7 mouse cellular contexts compared by ENCODE assay signal in genomic region chr15:98992086-98992912, GRCm38 (mm10). TPM values are rescaled to one million over a fixed set of nuclear protein-coding genes. Genes with fewer than 3 reads are reported as not detected.
DNase-seq lines count a peak whose midpoint lies in the region; ATAC-seq and TF ChIP-seq lines count a peak whose summit lies in the region.

No protein-coding gene starts in this region.

- intact Hi-C loops in left cerebral cortex, postnatal 4 days (cut with DNase I), result loop anchor here (2.0 kb wide), 1 partner anchor 39 kb away; the partner anchor contains the start of genes Gm49450 and Tuba1a

- no peak for TF ChIP-seq RAD21 in MEL (IDR thresholded peaks at IDR 0.05; ENCODE audit: low read depth, low read length)

- H3K9me3 ChIP-seq in MEL (replicated peaks; ENCODE audit: insufficient read depth, low read length), result no peaks in the 10 kb centered on the region
- H3K9me3 ChIP-seq in intestine, embryonic 14.5 days (ENCODE audit: control insufficient read depth, low read length), result no peaks in the 10 kb centered on the region
- H3K9me3 ChIP-seq in midbrain, embryonic 10.5 days (replicated peaks), result no peaks in the 10 kb centered on the region

- H3K4me2 ChIP-seq in intestine, embryonic 14.5 days (ENCODE audit: low read length), result peak overlapping the region; percentile 81

- H3K4me3 ChIP-seq in MEL (ENCODE audit: control insufficient read depth in 1 of 2, insufficient read depth in 1 of 2, low read depth in 2 of 2, low read length in 2 of 2), result peak overlapping the region; percentile 70 to 73
- H3K4me3 ChIP-seq in intestine, embryonic 14.5 days (ENCODE audit: low read depth, low read length), result peak overlapping the region; percentile 41
- H3K4me3 ChIP-seq in midbrain, embryonic 10.5 days, result peak overlapping the region; percentile 49

- no peaks in the 10 kb centered on the region for H3K27me3 ChIP-seq in MEL (ENCODE audit: control insufficient read depth in 1 of 2, insufficient read depth in 2 of 2, low read length in 2 of 2)
- H3K27me3 ChIP-seq in intestine, embryonic 14.5 days (replicated peaks; ENCODE audit: control insufficient read depth, insufficient read depth, low read length), result no peaks in the 10 kb centered on the region
- H3K27me3 ChIP-seq in midbrain, embryonic 10.5 days (ENCODE audit: low read depth, poor library complexity, severe bottlenecking), result no peaks in the 10 kb centered on the region

- peaks cover 3 to 13% of the 10 kb centered on the region in 2 experiments for H3K4me1 ChIP-seq in MEL (ENCODE audit: control insufficient read depth in 1 of 2, insufficient read depth in 2 of 2, low read length in 2 of 2)
- peaks cover 20% of the 10 kb centered on the region for H3K4me1 ChIP-seq in intestine, embryonic 14.5 days (replicated peaks; ENCODE audit: control insufficient read depth, insufficient read depth, low read length)
- H3K4me1 ChIP-seq in midbrain, embryonic 10.5 days, result peaks cover 74% of the 10 kb centered on the region

- ATAC-seq in frontal cortex, adult (ENCODE audit: low TSS enrichment), result peak; percentile 87
- 0 out of 2 replicates have a peak, but pooled peaks have one; percentile 26 for ATAC-seq in intestine, embryonic 14.5 days (replicated peaks; ENCODE audit: low FRiP score, low TSS enrichment, low read depth)

- TF ChIP-seq EP300 in MEL (IDR thresholded peaks at IDR 0.05; ENCODE audit: low read depth in 1 of 2, low read length in 2 of 2), result no peak; a peak in 1 of 4 replicates

- H3K9ac ChIP-seq in MEL (ENCODE audit: control insufficient read depth, low read depth, low read length, poor library complexity, severe bottlenecking), result peak overlapping the region; percentile 77
- H3K9ac ChIP-seq in intestine, embryonic 14.5 days (ENCODE audit: low read length), result peak overlapping the region; percentile 67

- DNase-seq in MEL (ENCODE audit: low read depth, low spot score), result peak; percentile 98
- DNase-seq in cerebellum, adult 11-12 months, result peak; percentile 80
- DNase-seq in intestine, embryonic 14.5 days (ENCODE audit: low spot score), result no peak
- DNase-seq in left cerebral cortex, postnatal 4 days, result peak; percentile 50
- peak; percentile 40 for DNase-seq in midbrain, embryonic 10.5 days (ENCODE audit: low spot score)
- DNase-seq in spleen, postnatal 4 days (ENCODE audit: low spot score in 2 of 2), result peak; percentile 30 to 63

- TF ChIP-seq POLR2A in MEL (IDR thresholded peaks at IDR 0.05; ENCODE audit: control insufficient read depth in 1 of 2, insufficient read depth in 1 of 2, low read depth in 1 of 2, low read length in 2 of 2, poor library complexity in 1 of 2), result peak in 1 of 2 experiments; percentile 64; a peak in 3 of 4 replicates

- H3K36me3 ChIP-seq in MEL (ENCODE audit: control insufficient read depth in 1 of 2, insufficient read depth in 2 of 2, low read length in 2 of 2), result peaks cover 0 to 6% of the 10 kb centered on the region in 2 experiments; a peak in 1 of 4 replicates
- H3K36me3 ChIP-seq in intestine, embryonic 14.5 days (ENCODE audit: control insufficient read depth, insufficient read depth, low read length), result no peaks in the 10 kb centered on the region
- peaks cover 14% of the 10 kb centered on the region for H3K36me3 ChIP-seq in midbrain, embryonic 10.5 days

- peaks cover 3% of the 10 kb centered on the region; the same call in 1 of the 2 replicates for H3K79me2 ChIP-seq in MEL (ENCODE audit: control insufficient read depth, insufficient read depth, low read length, poor library complexity)

- 30% methylated on average over 17 of the region's 17 CpGs for WGBS in intestine, embryonic 14.5 days
- WGBS in midbrain, embryonic 10.5 days, result 28% methylated on average over 17 of the region's 17 CpGs

- TF ChIP-seq CTCF in MEL (IDR thresholded peaks at IDR 0.05 in 2 of 3, conservative IDR thresholded peaks at IDR 0.05 in 1 of 3; ENCODE audit: control insufficient read depth in 1 of 3, insufficient read depth in 1 of 3, low read depth in 2 of 3, low read length in 3 of 3, poor library complexity in 1 of 3, severe bottlenecking in 1 of 3), result no peak

- H3K27ac ChIP-seq in MEL (ENCODE audit: control insufficient read depth, low read depth, low read length), result peak overlapping the region; percentile 73
- H3K27ac ChIP-seq in intestine, embryonic 14.5 days (ENCODE audit: low read depth), result peak overlapping the region; percentile 96; the same call in 1 of the 2 replicates
- peak overlapping the region; percentile 95 for H3K27ac ChIP-seq in midbrain, embryonic 10.5 days (replicated peaks)

TF ChIP-seq in MEL, 35 proteins besides CTCF, POLR2A, EP300 and RAD21:
- TF ChIP-seq JUND (IDR thresholded peaks at IDR 0.05; ENCODE audit: low read depth, low read length) (no peak), MAFK (IDR thresholded peaks at IDR 0.05; ENCODE audit: borderline replicate concordance, low read depth, low read length) (no peak), TCF12 (IDR thresholded peaks at IDR 0.05; ENCODE audit: low read depth, low read length) (no peak), MAX (IDR thresholded peaks at IDR 0.05; ENCODE audit: low read length) (peak; percentile 59; the same call in 1 of the 2 replicates), GATA1 (IDR thresholded peaks at IDR 0.05; ENCODE audit: low read depth, low read length) (peak; percentile 86), USF2 (IDR thresholded peaks at IDR 0.05; ENCODE audit: borderline replicate concordance in 1 of 2, insufficient read depth in 1 of 2, low read depth in 1 of 2, low read length in 2 of 2) (no peak), ZKSCAN1 (IDR thresholded peaks at IDR 0.05; ENCODE audit: low read depth, low read length) (no peak), E2F4 (IDR thresholded peaks at IDR 0.05; ENCODE audit: borderline replicate concordance, low read depth, low read length) (0 out of 2 replicates have a peak, but pooled peaks have one; percentile 69), KAT2A (conservative IDR thresholded peaks at IDR 0.05; ENCODE audit: low read depth, low read length) (no peak), TBP (IDR thresholded peaks at IDR 0.05; ENCODE audit: low read depth, low read length) (peak; percentile 75; the same call in 1 of the 2 replicates), MYC (IDR thresholded peaks at IDR 0.05; ENCODE audit: low read depth, low read length) (peak; percentile 91), HCFC1 (IDR thresholded peaks at IDR 0.05; ENCODE audit: low read depth, low read length) (no peak; the same call in 1 of the 2 replicates), NRF1 (IDR thresholded peaks at IDR 0.05; ENCODE audit: insufficient read depth, low read depth, low read length, poor library complexity, severe bottlenecking) (peak; percentile 10; the same call in 1 of the 2 replicates), CHD1 (IDR thresholded peaks at IDR 0.05; ENCODE audit: low read depth, low read length) (peak; percentile 51; the same call in 1 of the 2 replicates), GABPA (IDR thresholded peaks at IDR 0.05; ENCODE audit: low read depth, low read length) (no peak), ZMIZ1 (IDR thresholded peaks at IDR 0.05; ENCODE audit: low read depth, low read length) (peak; percentile 24; the same call in 1 of the 2 replicates), CHD2 (IDR thresholded peaks at IDR 0.05; ENCODE audit: low read length) (no peak), POLR2AphosphoS5 (IDR thresholded peaks at IDR 0.05; ENCODE audit: borderline replicate concordance, low read depth, low read length) (no peak), RCOR1 (IDR thresholded peaks at IDR 0.05; ENCODE audit: low read depth, low read length) (peak; percentile 51; the same call in 1 of the 2 replicates), MXI1 (IDR thresholded peaks at IDR 0.05; ENCODE audit: low read depth, low read length) (no peak), NELFE (IDR thresholded peaks at IDR 0.05; ENCODE audit: low read depth, low read length) (peak; percentile 46), ELF1 (IDR thresholded peaks at IDR 0.05; ENCODE audit: low read depth, low read length) (peak; percentile 77), ZC3H11A (IDR thresholded peaks at IDR 0.05; ENCODE audit: low read depth, low read length) (no peak), ETS1 (IDR thresholded peaks at IDR 0.05; ENCODE audit: low read depth, low read length) (peak; percentile 33), SIN3A (IDR thresholded peaks at IDR 0.05; ENCODE audit: low read length) (no peak; the same call in 1 of the 2 replicates)

RNA-seq across cellular contexts. Expression of gene Tuba1c, which starts 37.4 kb away (rescaled TPM):
- total RNA-seq in MEL (2012; rRNA removed), result 163 and 201 TPM in 2 replicates
- polyA plus RNA-seq in MEL (2012; ENCODE audit: insufficient read depth in 1 of 2, insufficient read length in 2 of 2, low read depth in 1 of 2, low replicate concordance in 2 of 2, missing spikeins in 1 of 2), result 100 to 1,000 TPM in 1 of 2 experiments, not detected in 1; 129 TPM
- polyA plus RNA-seq in intestine, embryonic 14.5 days (2014; fragmentation: Nextera tagmentation; extraction: Ambion mirVana), result 269 and 276 TPM in 2 replicates
- total RNA-seq in left cerebral cortex, postnatal 4 days (2021), result 100 to 1,000 TPM; 548 to 589 TPM
- polyA plus RNA-seq in midbrain, embryonic 10.5 days (2016; fragmentation: Nextera tagmentation; extraction: Ambion mirVana), result 118 and 129 TPM in 2 replicates

RNA-seq across cellular contexts. Expression of gene Tuba1a, which starts 38.8 kb away (rescaled TPM):
- total RNA-seq in MEL (2012; rRNA removed), result 112 and 133 TPM in 2 replicates
- 10 to 100 TPM in 1 of 2 experiments, not detected in 1; 83.6 TPM for polyA plus RNA-seq in MEL (2012; ENCODE audit: insufficient read depth in 1 of 2, insufficient read length in 2 of 2, low read depth in 1 of 2, low replicate concordance in 2 of 2, missing spikeins in 1 of 2)
- 1,282 and 1,437 TPM in 2 replicates for polyA plus RNA-seq in intestine, embryonic 14.5 days (2014; fragmentation: Nextera tagmentation; extraction: Ambion mirVana)
- total RNA-seq in left cerebral cortex, postnatal 4 days (2021), result 1,000 to 10,000 TPM; 8,276 to 8,744 TPM
- 4,467 and 6,520 TPM in 2 replicates for polyA plus RNA-seq in midbrain, embryonic 10.5 days (2016; fragmentation: Nextera tagmentation; extraction: Ambion mirVana)

RNA-seq across cellular contexts. Expression of gene Gm49450, which starts 38.9 kb away (rescaled TPM):
- not detected in 2 replicates for total RNA-seq in MEL (2012; rRNA removed)
- polyA plus RNA-seq in MEL (2012; ENCODE audit: insufficient read depth in 1 of 2, insufficient read length in 2 of 2, low read depth in 1 of 2, low replicate concordance in 2 of 2, missing spikeins in 1 of 2), result not detected
- polyA plus RNA-seq in intestine, embryonic 14.5 days (2014; fragmentation: Nextera tagmentation; extraction: Ambion mirVana), result not detected in 2 replicates
- not detected for total RNA-seq in left cerebral cortex, postnatal 4 days (2021)
- not detected in 2 replicates for polyA plus RNA-seq in midbrain, embryonic 10.5 days (2016; fragmentation: Nextera tagmentation; extraction: Ambion mirVana)

RNA-seq across cellular contexts. Expression of gene Tuba1b, which starts 57.9 kb away (rescaled TPM):
- 1,577 and 1,672 TPM in 2 replicates for total RNA-seq in MEL (2012; rRNA removed)
- polyA plus RNA-seq in MEL (2012; ENCODE audit: insufficient read depth in 1 of 2, insufficient read length in 2 of 2, low read depth in 1 of 2, low replicate concordance in 2 of 2, missing spikeins in 1 of 2), result 1,000 to 10,000 TPM in 1 of 2 experiments, not detected in 1; 1,861 TPM
- 1,667 and 1,776 TPM in 2 replicates for polyA plus RNA-seq in intestine, embryonic 14.5 days (2014; fragmentation: Nextera tagmentation; extraction: Ambion mirVana)
- total RNA-seq in left cerebral cortex, postnatal 4 days (2021), result 1,000 to 10,000 TPM; 1,107 to 1,135 TPM
- 2,448 and 2,588 TPM in 2 replicates for polyA plus RNA-seq in midbrain, embryonic 10.5 days (2016; fragmentation: Nextera tagmentation; extraction: Ambion mirVana)

Comparison
In these comparisons a context has a peak if more than half of its experiments do, and no peak if none do; other contexts are left out.
1. RNA of gene Tuba1a, which starts 38.8 kb away (polyA plus RNA-seq): 4,467 to 6,520 TPM in midbrain, embryonic 10.5 days and 1,282 to 1,437 TPM in intestine, embryonic 14.5 days; 83.6 TPM in MEL; every median in the first group is over 10 times any median in the second.
2. Peak in every context shown above with its lines, with median percentiles within 50 percentile points of each other: H3K27ac ChIP-seq and H3K4me3 ChIP-seq.